Mouse (Mus musculus): Measurements from ENCODE around the gene Shb. TPM values are rescaled to one million over a fixed set of nuclear protein-coding genes. Genes with fewer than 3 reads are reported as not detected.
A peak's percentile ranks its signal among the peaks of the same experiment; 100 is the strongest.

Shb gene
- polyA plus RNA-seq, 1 experiment from 2014 or later: 4.9 TPM

DNA sequence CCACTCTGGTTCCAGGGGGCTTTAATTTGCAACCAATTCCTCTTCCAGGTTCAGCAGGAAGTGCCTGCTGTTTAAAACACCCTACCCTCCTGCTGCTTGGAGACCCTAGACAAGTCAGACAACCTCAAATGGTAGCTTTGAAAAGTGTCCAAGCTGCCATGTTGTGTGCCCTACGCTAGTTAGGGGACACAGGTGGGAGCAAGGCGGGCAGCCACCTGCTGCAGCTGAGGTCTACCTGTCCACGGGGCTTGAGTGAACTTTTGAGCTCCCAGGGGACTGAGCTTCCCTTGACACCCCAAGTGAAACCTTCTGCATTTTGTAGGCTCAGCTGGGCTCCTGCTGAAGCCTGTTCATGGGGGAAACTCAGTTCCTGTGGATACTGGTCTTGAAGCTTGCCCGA is 58.1 kb downstream of the Shb start:
- H3K9me3 ChIP-seq (replicated peaks): no peaks in the 10 kb centered on the region
- no peaks in the 10 kb centered on the region for H3K27me3 ChIP-seq
- no peak overlapping the region for H3K9ac ChIP-seq
- no peak overlapping the region; the same call in 1 of the 2 replicates for H3K27ac ChIP-seq
- H3K4me1 ChIP-seq: peaks cover 50% of the 10 kb centered on the region
- 0 out of 2 replicates have a peak, but pooled peaks cover 4% of the 10 kb centered on the region for H3K36me3 ChIP-seq
- no peak for ATAC-seq (replicated peaks; ENCODE audit: low FRiP score)
- no peak overlapping the region for H3K4me2 ChIP-seq
- H3K4me3 ChIP-seq (replicated peaks): no peak overlapping the region
- 92% methylated on average over 4 of the region's 4 CpGs for WGBS

DNA sequence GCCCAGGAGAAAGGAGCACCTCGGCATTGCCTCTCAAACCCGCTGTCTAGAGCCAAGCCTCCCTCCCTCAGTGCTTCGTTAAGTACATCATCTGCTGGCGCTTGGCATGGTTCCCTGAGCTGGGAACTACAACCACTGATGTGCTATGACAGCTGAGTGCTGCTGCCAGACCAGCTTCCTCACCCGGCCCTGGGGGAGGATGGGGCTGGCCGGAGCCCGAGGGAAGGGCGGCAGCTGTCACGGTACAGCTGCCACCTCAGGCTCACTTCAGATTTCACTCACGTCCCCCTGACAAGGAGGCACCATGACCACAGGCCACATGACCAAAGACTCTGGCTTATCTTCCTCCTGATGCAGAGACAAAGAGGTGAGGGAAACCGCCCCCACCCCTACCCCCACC is 59.1 kb downstream of the Shb start:
- Histone ChIP-seq H3K9me3 (replicated peaks) (no peaks in the 10 kb centered on the region), H3K36me3 (0 out of 2 replicates have a peak, but pooled peaks cover 4% of the 10 kb centered on the region), H3K27ac (peak overlapping the region; percentile 57), H3K9ac (no peak overlapping the region), H3K27me3 (no peaks in the 10 kb centered on the region), H3K4me2 (0 out of 2 replicates have a peak overlapping the region, but pooled peaks have one; percentile 1), H3K4me3 (replicated peaks) (no peak overlapping the region), H3K4me1 (peaks cover 49% of the 10 kb centered on the region)
- peak; percentile 64 for ATAC-seq (replicated peaks; ENCODE audit: low FRiP score)
- 20% methylated on average over 11 of the region's 11 CpGs for WGBS

DNA sequence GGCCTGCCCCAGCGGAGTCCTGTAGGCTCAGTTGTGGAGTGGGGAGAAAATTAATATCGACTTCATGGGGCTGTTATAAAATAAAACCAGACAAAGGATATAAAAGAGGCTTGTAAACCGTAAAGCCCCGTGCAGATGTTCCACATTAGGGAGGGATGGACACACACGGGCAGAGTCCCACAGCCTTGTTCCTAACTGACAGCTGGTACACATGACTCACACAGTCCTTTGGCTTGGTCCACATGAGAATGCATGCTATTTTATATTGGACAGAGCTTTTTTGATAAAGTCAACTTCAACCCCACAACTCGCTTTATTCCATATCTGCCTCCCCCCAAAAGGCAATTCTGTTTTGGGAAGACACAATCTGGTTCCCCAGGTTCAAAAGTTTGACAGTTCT is 59.6 kb downstream of the Shb start:
- Histone ChIP-seq H3K36me3 (0 out of 2 replicates have a peak, but pooled peaks cover 4% of the 10 kb centered on the region), H3K27ac (peak overlapping the region; percentile 57), H3K9me3 (replicated peaks) (no peaks in the 10 kb centered on the region), H3K4me3 (replicated peaks) (no peak overlapping the region), H3K27me3 (no peaks in the 10 kb centered on the region), H3K4me2 (no peak overlapping the region), H3K9ac (no peak overlapping the region), H3K4me1 (peaks cover 48% of the 10 kb centered on the region)
- 64% methylated on average over 6 of the region's 6 CpGs for WGBS
- no peak for ATAC-seq (replicated peaks; ENCODE audit: low FRiP score)

DNA sequence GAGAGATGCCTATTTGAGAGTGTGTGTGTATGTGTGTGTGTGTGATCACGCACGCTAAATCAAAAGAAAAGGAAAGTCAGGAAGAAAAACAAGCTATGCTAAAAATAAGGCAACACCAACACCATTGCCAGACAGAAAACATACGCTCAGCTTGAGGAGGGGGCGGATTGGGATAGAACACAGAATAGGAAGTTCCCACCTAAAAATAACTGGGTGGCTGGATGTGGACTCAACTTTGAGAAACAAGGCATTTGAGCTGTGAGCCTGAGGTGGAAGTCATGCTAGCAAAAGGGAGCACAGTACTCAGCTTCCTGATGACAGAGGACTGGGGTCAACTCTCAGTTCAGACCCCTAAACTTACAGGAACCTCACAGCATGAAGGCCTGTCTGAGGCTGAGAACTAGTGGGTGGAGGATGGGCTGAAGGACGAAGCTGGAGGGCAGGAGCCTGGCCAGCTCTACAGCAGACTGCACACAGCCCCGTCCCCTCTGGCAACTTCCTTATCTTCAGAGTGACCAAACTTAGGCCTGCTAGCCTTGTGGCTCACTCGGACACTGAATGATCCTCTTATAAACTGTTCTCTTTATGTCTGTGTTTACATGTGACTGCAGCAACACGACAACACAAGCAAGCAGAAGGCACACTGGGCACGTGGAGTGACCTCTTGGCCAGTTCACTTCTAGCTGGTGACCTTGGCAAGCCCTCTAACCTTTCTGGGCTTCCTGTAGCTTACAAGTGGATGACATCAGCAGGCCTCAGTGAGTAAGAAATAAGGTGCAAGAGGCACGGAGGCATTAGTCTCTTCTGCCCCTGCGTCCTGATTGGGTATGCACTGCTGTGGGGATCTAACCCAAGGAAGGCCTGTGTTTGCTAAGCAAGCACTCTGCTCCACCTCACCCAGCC is 60.4 kb downstream of the Shb start:
- no peak overlapping the region for H3K4me2 ChIP-seq
- WGBS: 52% methylated on average over 11 of the region's 11 CpGs
- peaks cover 54% of the 10 kb centered on the region for H3K4me1 ChIP-seq
- H3K27me3 ChIP-seq: no peaks in the 10 kb centered on the region
- H3K27ac ChIP-seq: peak overlapping the region; percentile 57
- peak; percentile 40; the same call in 1 of the 2 replicates for ATAC-seq (replicated peaks; ENCODE audit: low FRiP score)
- no peak overlapping the region for H3K9ac ChIP-seq
- no peaks in the 10 kb centered on the region for H3K9me3 ChIP-seq (replicated peaks)
- no peak overlapping the region for H3K4me3 ChIP-seq (replicated peaks)
- 0 out of 2 replicates have a peak, but pooled peaks cover 4% of the 10 kb centered on the region for H3K36me3 ChIP-seq

DNA sequence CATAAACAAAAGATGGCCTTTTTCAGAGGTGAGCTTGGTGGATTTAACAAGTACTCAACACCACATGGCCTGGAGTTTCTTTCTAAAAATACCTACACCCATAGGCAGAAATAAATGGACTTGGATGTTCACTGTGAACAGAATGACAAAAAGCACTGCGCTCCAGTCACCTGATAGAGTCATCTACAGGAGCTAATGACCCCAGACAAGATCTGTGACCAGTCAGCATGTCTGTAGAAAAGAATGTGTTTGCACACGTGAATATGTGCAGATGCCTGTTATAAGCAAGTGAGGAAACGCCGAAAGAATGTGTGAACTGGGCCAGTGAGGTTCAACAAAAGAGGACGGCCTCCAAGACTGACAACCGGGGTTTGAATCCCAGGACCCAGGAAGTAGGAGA is 63.2 kb downstream of the Shb start:
- WGBS: 56% methylated on average over 6 of the region's 6 CpGs
- peak overlapping the region; percentile 9; the same call in 1 of the 2 replicates for H3K27ac ChIP-seq
- no peak overlapping the region for H3K4me2 ChIP-seq
- no peaks in the 10 kb centered on the region for H3K9me3 ChIP-seq (replicated peaks)
- H3K9ac ChIP-seq: no peak overlapping the region
- ATAC-seq (replicated peaks; ENCODE audit: low FRiP score): no peak
- H3K27me3 ChIP-seq: no peaks in the 10 kb centered on the region
- H3K4me1 ChIP-seq: peaks cover 62% of the 10 kb centered on the region
- no peak overlapping the region for H3K4me3 ChIP-seq (replicated peaks)
- 0 out of 2 replicates have a peak, but pooled peaks cover 4% of the 10 kb centered on the region for H3K36me3 ChIP-seq

DNA sequence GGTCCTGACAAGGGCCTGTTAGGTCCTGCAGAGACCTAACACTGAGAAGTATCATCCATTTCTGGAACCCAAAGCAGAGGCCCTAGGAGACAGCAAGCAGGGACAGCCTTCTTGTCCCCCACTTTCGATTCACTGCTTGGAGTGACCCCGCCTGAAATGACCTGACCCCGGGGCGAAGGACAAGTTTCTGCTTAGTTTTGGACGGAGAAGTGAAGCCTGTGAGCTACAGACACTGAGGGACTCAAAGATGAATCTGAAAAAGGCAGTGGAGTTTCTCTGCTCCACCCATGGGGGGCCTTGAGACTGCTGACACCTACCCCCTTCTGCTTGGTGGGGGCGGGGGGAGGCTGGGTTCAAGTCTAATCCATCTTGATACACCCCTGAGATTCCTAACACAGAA is 63.8 kb downstream of the Shb start:
- ATAC-seq (replicated peaks; ENCODE audit: low FRiP score): no peak
- H3K9ac ChIP-seq: no peak overlapping the region
- no peak overlapping the region for H3K4me2 ChIP-seq
- 74% methylated on average over 6 of the region's 6 CpGs for WGBS
- no peaks in the 10 kb centered on the region for H3K9me3 ChIP-seq (replicated peaks)
- 0 out of 2 replicates have a peak, but pooled peaks cover 4% of the 10 kb centered on the region for H3K36me3 ChIP-seq
- no peaks in the 10 kb centered on the region for H3K27me3 ChIP-seq
- no peak overlapping the region for H3K27ac ChIP-seq
- H3K4me1 ChIP-seq: peaks cover 57% of the 10 kb centered on the region
- H3K4me3 ChIP-seq (replicated peaks): no peak overlapping the region

DNA sequence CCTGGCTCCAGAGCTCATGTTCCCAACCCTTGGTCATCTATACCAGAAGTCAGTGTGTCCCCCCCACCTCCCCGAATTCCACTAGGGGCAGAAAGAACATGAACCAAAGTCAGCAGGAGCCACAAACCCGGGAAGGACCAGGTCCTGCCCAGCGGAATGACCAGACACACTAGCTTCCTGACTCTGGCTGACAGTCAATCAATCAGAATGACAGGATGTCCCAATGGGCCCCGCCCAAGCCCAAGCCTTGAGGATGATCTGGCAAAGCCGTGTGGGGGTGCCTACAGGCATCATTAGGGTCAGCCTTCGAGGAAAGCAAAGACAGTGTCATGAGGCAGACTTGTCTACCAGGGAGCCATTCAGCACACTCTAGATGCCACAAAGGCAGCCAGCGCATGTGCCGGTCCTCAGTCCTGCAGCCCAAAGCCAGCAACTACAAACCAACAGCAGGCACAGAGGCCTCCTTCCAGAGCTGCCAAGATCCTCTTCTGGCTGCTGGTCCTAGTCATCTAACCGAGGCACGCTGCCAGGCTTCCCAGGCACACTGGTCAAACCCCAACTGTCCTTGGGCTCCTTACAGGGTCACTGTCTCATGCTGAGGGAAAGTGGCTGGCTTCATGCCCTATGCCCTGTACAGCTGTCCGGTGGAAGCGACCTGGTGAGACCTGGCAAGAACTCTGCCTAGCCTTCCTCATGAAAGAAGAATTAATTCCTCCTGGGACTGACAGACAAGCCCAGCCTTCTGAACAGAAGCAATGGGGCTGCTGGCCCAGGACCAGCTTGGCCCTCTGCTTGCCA is 65.0 kb downstream of the Shb start:
- H3K4me2 ChIP-seq: no peak overlapping the region
- H3K27ac ChIP-seq: no peak overlapping the region
- no peak overlapping the region for H3K9ac ChIP-seq
- peaks cover 50% of the 10 kb centered on the region for H3K4me1 ChIP-seq
- no peaks in the 10 kb centered on the region for H3K9me3 ChIP-seq (replicated peaks)
- H3K36me3 ChIP-seq: 0 out of 2 replicates have a peak, but pooled peaks cover 4% of the 10 kb centered on the region
- H3K27me3 ChIP-seq: no peaks in the 10 kb centered on the region
- no peak overlapping the region for H3K4me3 ChIP-seq (replicated peaks)
- WGBS: 72% methylated on average over 12 of the region's 12 CpGs
- no peak for ATAC-seq (replicated peaks; ENCODE audit: low FRiP score)

DNA sequence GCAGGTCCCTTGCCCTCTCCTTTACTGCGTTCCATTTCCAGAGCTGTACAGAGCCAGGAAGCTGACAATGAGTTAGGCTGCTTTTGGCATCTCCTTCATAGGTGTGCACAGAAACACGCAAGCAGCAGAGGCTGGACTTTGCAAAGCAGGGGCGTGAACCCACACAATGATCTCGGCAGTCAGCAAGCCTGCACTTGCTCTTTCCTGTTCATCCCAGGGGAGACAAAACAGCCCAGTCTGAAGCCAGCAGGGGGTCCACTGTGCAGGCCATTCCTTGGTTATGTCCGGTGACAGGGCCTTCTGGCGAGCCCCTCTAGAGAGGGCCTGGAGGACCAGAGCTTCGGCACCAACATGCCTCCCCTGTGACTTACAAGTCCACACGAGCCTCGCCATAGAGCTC is 67.3 kb downstream of the Shb start:
- H3K4me2 ChIP-seq: no peak overlapping the region
- H3K36me3 ChIP-seq: no peaks in the 10 kb centered on the region
- H3K27me3 ChIP-seq: no peaks in the 10 kb centered on the region
- peaks cover 59% of the 10 kb centered on the region for H3K4me1 ChIP-seq
- no peak for ATAC-seq (replicated peaks; ENCODE audit: low FRiP score)
- no peak overlapping the region for H3K27ac ChIP-seq
- no peak overlapping the region for H3K9ac ChIP-seq
- H3K4me3 ChIP-seq (replicated peaks): no peak overlapping the region
- WGBS: 80% methylated on average over 9 of the region's 9 CpGs
- no peaks in the 10 kb centered on the region for H3K9me3 ChIP-seq (replicated peaks)

DNA sequence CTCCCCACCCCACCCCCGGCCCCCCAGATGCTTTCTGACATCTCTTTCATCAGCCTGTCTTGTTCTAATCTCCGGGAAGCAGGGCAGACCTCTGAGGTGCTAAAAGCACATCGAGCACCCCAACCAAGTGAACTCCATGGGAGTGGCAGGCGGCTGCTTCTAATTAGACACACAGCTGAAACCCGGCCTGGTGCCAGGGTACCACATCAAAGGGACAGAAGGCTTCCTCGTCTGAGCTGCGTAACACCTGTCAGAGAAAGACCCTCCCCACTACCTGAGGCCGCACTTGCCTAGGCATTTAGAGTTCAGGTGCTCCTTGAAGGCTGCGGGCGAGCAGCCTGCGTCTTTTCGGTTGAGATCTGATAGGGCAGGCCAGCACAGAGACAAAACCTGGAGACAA is 67.7 kb downstream of the Shb start:
- H3K27ac ChIP-seq: no peak overlapping the region
- H3K36me3 ChIP-seq: no peaks in the 10 kb centered on the region
- no peaks in the 10 kb centered on the region for H3K9me3 ChIP-seq (replicated peaks)
- no peak for ATAC-seq (replicated peaks; ENCODE audit: low FRiP score)
- no peaks in the 10 kb centered on the region for H3K27me3 ChIP-seq
- no peak overlapping the region for H3K9ac ChIP-seq
- H3K4me3 ChIP-seq (replicated peaks): no peak overlapping the region
- no peak overlapping the region for H3K4me2 ChIP-seq
- H3K4me1 ChIP-seq: peaks cover 60% of the 10 kb centered on the region
- 57% methylated on average over 12 of the region's 12 CpGs for WGBS

DNA sequence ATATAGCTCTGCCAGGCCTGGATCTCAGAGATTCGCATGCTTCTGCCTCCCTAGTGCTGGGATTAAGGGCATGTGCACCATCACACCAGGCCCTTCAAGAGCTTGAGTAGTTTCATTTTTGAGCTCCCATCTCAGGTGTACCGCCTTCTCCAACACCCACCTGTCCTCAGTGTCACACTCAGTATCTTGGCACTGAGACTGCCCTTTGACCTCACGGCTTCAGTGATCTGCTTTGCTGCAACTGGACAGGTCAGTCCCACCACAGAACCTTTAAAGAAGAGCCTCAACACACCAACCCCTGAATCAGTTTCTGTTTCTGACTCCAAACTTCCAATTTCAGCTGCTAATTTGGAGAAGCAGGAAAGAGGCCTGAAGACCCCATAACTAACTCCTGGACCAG is 68.1 kb downstream of the Shb start:
- no peak overlapping the region for H3K27ac ChIP-seq

DNA sequence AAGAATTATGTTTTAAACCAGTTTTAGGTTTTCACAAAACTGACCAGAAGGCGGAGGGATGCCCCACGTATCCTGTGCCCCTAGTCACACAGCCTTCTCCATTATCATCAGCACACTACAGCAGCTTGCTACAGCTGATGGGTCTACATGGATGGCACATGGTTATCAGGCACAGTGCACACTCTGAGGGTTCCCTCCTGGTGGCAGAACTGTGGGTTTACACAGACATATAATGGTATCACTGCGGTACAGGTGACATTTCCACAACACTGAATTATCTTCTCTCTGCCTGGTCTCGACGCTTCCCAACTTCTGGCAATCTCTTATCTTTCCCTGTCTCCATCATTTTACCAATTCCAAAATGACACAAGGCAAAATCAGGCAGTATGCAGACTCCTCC is 69.6 kb downstream of the Shb start:
- no peaks in the 10 kb centered on the region for H3K27me3 ChIP-seq
- H3K9me3 ChIP-seq (replicated peaks): no peaks in the 10 kb centered on the region
- H3K4me2 ChIP-seq: no peak overlapping the region
- H3K27ac ChIP-seq: no peak overlapping the region
- no peak overlapping the region for H3K4me3 ChIP-seq (replicated peaks)
- H3K4me1 ChIP-seq: peaks cover 56% of the 10 kb centered on the region
- WGBS: 92% methylated on average over 5 of the region's 5 CpGs
- H3K9ac ChIP-seq: no peak overlapping the region
- peaks cover 4% of the 10 kb centered on the region for H3K36me3 ChIP-seq
- no peak for ATAC-seq (replicated peaks; ENCODE audit: low FRiP score)

More for the DNA sequence above, 68.1 kb downstream of the Shb start:
- no peak for ATAC-seq (replicated peaks; ENCODE audit: low FRiP score)
- Histone ChIP-seq H3K4me3 (replicated peaks) (no peak overlapping the region), H3K4me1 (peaks cover 60% of the 10 kb centered on the region), H3K9ac (no peak overlapping the region), H3K27me3 (no peaks in the 10 kb centered on the region), H3K36me3 (no peaks in the 10 kb centered on the region), H3K9me3 (replicated peaks) (no peaks in the 10 kb centered on the region), H3K4me2 (no peak overlapping the region)
- WGBS: 88% methylated on average over 3 of the region's 3 CpGs

DNA sequence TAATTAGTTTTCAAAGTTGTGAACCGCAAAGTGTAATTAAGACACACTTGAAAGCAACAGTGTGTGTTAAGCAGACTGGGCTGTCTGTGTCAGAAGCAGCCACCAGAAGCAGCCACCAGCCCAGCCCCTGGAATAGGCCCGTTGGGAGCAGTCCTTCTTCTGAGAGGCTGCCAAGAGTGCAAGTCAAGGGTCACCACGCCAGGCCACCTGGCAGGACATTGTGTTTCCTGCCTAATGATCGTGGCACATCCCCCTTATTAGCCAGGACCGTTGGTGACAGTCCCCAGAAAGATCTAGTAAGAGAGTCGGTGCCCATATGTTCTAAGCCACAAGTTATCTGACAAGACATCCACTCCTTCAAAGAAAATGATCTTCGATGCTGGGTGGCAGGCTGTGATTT is 70.6 kb downstream of the Shb start:
- peaks cover 12% of the 10 kb centered on the region for H3K36me3 ChIP-seq
- H3K9ac ChIP-seq: no peak overlapping the region
- no peak overlapping the region for H3K4me3 ChIP-seq (replicated peaks)
- peaks cover 47% of the 10 kb centered on the region for H3K4me1 ChIP-seq
- no peak for ATAC-seq (replicated peaks; ENCODE audit: low FRiP score)
- H3K9me3 ChIP-seq (replicated peaks): no peaks in the 10 kb centered on the region
- WGBS: 11% methylated on average over 7 of the region's 7 CpGs
- H3K27ac ChIP-seq: no peak overlapping the region
- H3K27me3 ChIP-seq: no peaks in the 10 kb centered on the region
- no peak overlapping the region for H3K4me2 ChIP-seq
